Mouse (Mus musculus): ENCODE data around the gene Mmp8.

The Mmp8 gene

GRCm38 (mm10) chr9:7594816-7595540 is 36.7 kb downstream of the Mmp8 start:
- peak; percentile 82 for DNase-seq (ENCODE audit: low read depth)

GRCm38 (mm10) chr9:7602982-7603742 is 44.9 kb downstream of the Mmp8 start:
- DNase-seq (ENCODE audit: low read depth), result peak; percentile 24

GRCm38 (mm10) chr9:7604005-7604404 is 45.7 kb downstream of the Mmp8 start:
- no peak for DNase-seq (ENCODE audit: low read depth)

GRCm38 (mm10) chr9:7605638-7606037 is 47.4 kb downstream of the Mmp8 start:
- no peak for DNase-seq (ENCODE audit: low read depth)

Data from fibroblast of lung, adult 2 months (primary cell).